Mouse (Mus musculus) CH12.LX (cell line): ENCODE results near the gene Ccdc58. TPM values are rescaled to one million over a fixed set of nuclear protein-coding genes. Genes with fewer than 3 reads are reported as not detected.

Experiments
- DNase-seq: peaks from one replicate; pipeline ENCODE4 v3.0.0-alpha.2; 2013; ENCODE audit errors: extremely low read depth
- H3K27ac ChIP-seq: 2 replicates; pipeline ENCODE4 v1.5.1; 2012; ENCODE audit warnings: low read depth, mild to moderate bottlenecking, control low read depth, moderate library complexity; ENCODE audit not compliant: insufficient read depth
- H3K27me3 ChIP-seq: replicated peaks from 2 replicates; pipeline ENCODE3; 2012; ENCODE audit warnings: inconsistent platforms
- H3K36me3 ChIP-seq, 2 experiments: replicated peaks in 1 of 2; 2 replicates each; pipeline versions ENCODE3 to v1.6.1; 2012; ENCODE audit warnings: inconsistent platforms in 1 of 2, low read length in 1 of 2, mild to moderate bottlenecking in 1 of 2, mixed read lengths in 1 of 2, moderate library complexity in 1 of 2; ENCODE audit not compliant: control insufficient read depth in 1 of 2, insufficient read depth in 1 of 2
- H3K4me1 ChIP-seq, 2 experiments: 2 replicates each; pipeline ENCODE4 v1.6.1; 2012; ENCODE audit warnings: inconsistent platforms in 1 of 2, moderate library complexity in 1 of 2; ENCODE audit not compliant: insufficient read depth in 2 of 2, control insufficient read depth in 1 of 2
- H3K4me2 ChIP-seq: 2 replicates; pipeline ENCODE4 v1.6.1; 2012; ENCODE audit warnings: low read depth, mild to moderate bottlenecking, control low read depth; ENCODE audit not compliant: poor library complexity, insufficient read depth, severe bottlenecking
- H3K4me3 ChIP-seq, 3 experiments: fragments of 150-350 bp in 1 of 3; sonication (generic) in 1 of 3; replicated peaks in 1 of 3; 2 replicates each; pipeline versions ENCODE3 to v1.5.1; 2011 to 2012; ENCODE audit warnings: low read depth in 2 of 3, low read length in 2 of 3, mild to moderate bottlenecking in 2 of 3, moderate library complexity in 2 of 3, control low read depth in 1 of 3, improper control_type of control experiment in 1 of 3, inconsistent platforms in 1 of 3, mixed read lengths in 1 of 3; ENCODE audit not compliant: poor library complexity in 1 of 3
- H3K79me2 ChIP-seq: replicated peaks from 2 replicates; pipeline ENCODE4 v1.6.1; 2012; ENCODE audit warnings: mild to moderate bottlenecking, moderate library complexity; ENCODE audit not compliant: control insufficient read depth, poor library complexity, insufficient read depth, severe bottlenecking; ENCODE audit errors: extremely low read depth
- H3K9ac ChIP-seq: 2 replicates; pipeline ENCODE4 v1.6.1; 2012; ENCODE audit warnings: low read depth, mild to moderate bottlenecking, control low read depth, moderate library complexity; ENCODE audit not compliant: insufficient read depth
- H3K9me3 ChIP-seq: replicated peaks from 2 replicates; pipeline ENCODE3; 2012; ENCODE audit warnings: low read length, inconsistent platforms, mixed read lengths
- CHD2 ChIP-seq: IDR thresholded peaks from 2 replicates; pipeline ENCODE4 v1.6.1; 2011; ENCODE audit warnings: low read length, improper control_type of control experiment
- CTCF ChIP-seq, 2 experiments: IDR thresholded peaks in 1 of 2; conservative IDR thresholded peaks in 1 of 2; 2 replicates each; pipeline ENCODE4 v1.5.1; 2011 to 2012; ENCODE audit warnings: low read depth in 2 of 2, low read length in 2 of 2, improper control_type of control experiment in 1 of 2, inconsistent platforms in 1 of 2, mild to moderate bottlenecking in 1 of 2, moderate library complexity in 1 of 2
- E2F4 ChIP-seq: IDR thresholded peaks from 2 replicates; pipeline ENCODE4 v1.6.1; 2011; ENCODE audit warnings: low read depth, low read length, improper control_type of control experiment; ENCODE audit not compliant: insufficient replicate concordance
- ELF1 ChIP-seq: IDR thresholded peaks from 2 replicates; pipeline ENCODE4 v1.6.1; 2014; ENCODE audit warnings: low read depth, mild to moderate bottlenecking, inconsistent platforms, low read length, improper control_type of control experiment
- EP300 ChIP-seq: IDR thresholded peaks from 2 replicates; pipeline ENCODE4 v1.6.1; 2011; ENCODE audit warnings: low read length, improper control_type of control experiment
- ETS1 ChIP-seq: conservative IDR thresholded peaks from 2 replicates; pipeline ENCODE4 v1.6.1; 2012; ENCODE audit warnings: low read depth, mild to moderate bottlenecking, inconsistent platforms, low read length, improper control_type of control experiment, moderate library complexity
- GABPA ChIP-seq: IDR thresholded peaks from 2 replicates; pipeline ENCODE4 v1.6.1; 2012; ENCODE audit warnings: low read depth, low read length, improper control_type of control experiment, inconsistent platforms; ENCODE audit not compliant: insufficient replicate concordance
- IRF4 ChIP-seq: IDR thresholded peaks from 2 replicates; pipeline ENCODE4 v1.6.1; 2014; ENCODE audit warnings: low read depth, mild to moderate bottlenecking, inconsistent platforms, low read length, improper control_type of control experiment
- JUN ChIP-seq: IDR thresholded peaks from 2 replicates; pipeline ENCODE4 v1.6.1; 2011; ENCODE audit warnings: low read depth, mild to moderate bottlenecking, low read length, improper control_type of control experiment, moderate library complexity; ENCODE audit not compliant: insufficient read depth
- JUND ChIP-seq: conservative IDR thresholded peaks from 2 replicates; pipeline ENCODE4 v1.6.1; 2011; ENCODE audit warnings: low read depth, low read length, improper control_type of control experiment
- MAFK ChIP-seq: IDR thresholded peaks from 2 replicates; pipeline ENCODE4 v1.6.1; 2011; ENCODE audit warnings: low read length, improper control_type of control experiment; ENCODE audit not compliant: insufficient replicate concordance
- MAZ ChIP-seq: IDR thresholded peaks from 2 replicates; pipeline ENCODE4 v1.6.1; 2012; ENCODE audit warnings: low read depth, mild to moderate bottlenecking, inconsistent platforms, low read length, improper control_type of control experiment, moderate library complexity
- MEF2A ChIP-seq: IDR thresholded peaks from 2 replicates; pipeline ENCODE4 v1.6.1; 2014; ENCODE audit warnings: low read depth, mild to moderate bottlenecking, inconsistent platforms, low read length, improper control_type of control experiment, borderline replicate concordance
- MXI1 ChIP-seq: IDR thresholded peaks from 2 replicates; pipeline ENCODE4 v1.6.1; 2011; ENCODE audit warnings: mild to moderate bottlenecking, low read depth, low read length, improper control_type of control experiment
- MYC ChIP-seq: IDR thresholded peaks from 2 replicates; pipeline ENCODE4 v1.6.1; 2011; ENCODE audit warnings: low read depth, mild to moderate bottlenecking, improper control_type of control experiment, low read length
- NELFE ChIP-seq: IDR thresholded peaks from 2 replicates; pipeline ENCODE4 v1.6.1; 2011; ENCODE audit warnings: low read depth, low read length, improper control_type of control experiment
- NRF1 ChIP-seq: IDR thresholded peaks from 2 replicates; pipeline ENCODE4 v1.6.1; 2014; ENCODE audit warnings: low read depth, mild to moderate bottlenecking, inconsistent platforms, low read length, improper control_type of control experiment, moderate library complexity
- PAX5 ChIP-seq: IDR thresholded peaks from 2 replicates; pipeline ENCODE4 v1.6.1; 2012; ENCODE audit warnings: low read length, inconsistent platforms, mixed read lengths
- POLR2A ChIP-seq: IDR thresholded peaks from 2 replicates; pipeline ENCODE4 v1.6.1; 2011; ENCODE audit warnings: low read depth, mild to moderate bottlenecking, improper control_type of control experiment, low read length
- POLR2AphosphoS2 ChIP-seq: IDR thresholded peaks from 2 replicates; pipeline ENCODE4 v1.6.1; 2011; ENCODE audit warnings: low read depth, low read length, improper control_type of control experiment
- RAD21 ChIP-seq: IDR thresholded peaks from 2 replicates; pipeline ENCODE4 v1.6.1; 2011; ENCODE audit warnings: low read depth, mild to moderate bottlenecking, low read length, improper control_type of control experiment, moderate library complexity
- RCOR1 ChIP-seq: conservative IDR thresholded peaks from 2 replicates; pipeline ENCODE4 v1.6.1; 2012; ENCODE audit warnings: low read depth, mild to moderate bottlenecking, inconsistent platforms, low read length, improper control_type of control experiment
- SIN3A ChIP-seq: IDR thresholded peaks from 2 replicates; pipeline ENCODE4 v1.6.1; 2012; ENCODE audit warnings: low read length, improper control_type of control experiment, inconsistent platforms
- TBP ChIP-seq: conservative IDR thresholded peaks from 2 replicates; pipeline ENCODE4 v1.6.1; 2011; ENCODE audit warnings: low read depth, low read length, improper control_type of control experiment
- UBTF ChIP-seq: IDR thresholded peaks from 2 replicates; pipeline ENCODE4 v1.6.1; 2012; ENCODE audit warnings: low read depth, mild to moderate bottlenecking, inconsistent platforms, low read length, improper control_type of control experiment, moderate library complexity
- USF1 ChIP-seq: IDR thresholded peaks from 2 replicates; pipeline ENCODE4 v1.6.1; 2014; ENCODE audit warnings: low read depth, mild to moderate bottlenecking, inconsistent platforms, low read length, improper control_type of control experiment
- USF2 ChIP-seq: conservative IDR thresholded peaks from 2 replicates; pipeline ENCODE4 v1.6.1; 2011; ENCODE audit warnings: low read depth, low read length, improper control_type of control experiment
- ZC3H11A ChIP-seq: IDR thresholded peaks from 2 replicates; pipeline ENCODE4 v1.6.1; 2012; ENCODE audit warnings: low read depth, mild to moderate bottlenecking, inconsistent platforms, low read length, improper control_type of control experiment
- ZKSCAN1 ChIP-seq: IDR thresholded peaks from 2 replicates; pipeline ENCODE4 v1.6.1; 2012; ENCODE audit warnings: low read depth, inconsistent platforms, low read length, improper control_type of control experiment, borderline replicate concordance
- ZMIZ1 ChIP-seq: IDR thresholded peaks from 2 replicates; pipeline ENCODE4 v1.6.1; 2012; ENCODE audit warnings: low read depth, mild to moderate bottlenecking, inconsistent platforms, low read length, improper control_type of control experiment
- dilution Hi-C: fragments of 300-500 bp; cut with MboI; formaldehyde crosslinking; loops from 2 replicates; pipeline ENCODE4 v1.14.3; 2020; ENCODE audit warnings: low sequenced_read_pairs; ENCODE audit not compliant: extremely low pct_unique_long_range_greater_than_20kb, extremely low pct_ligation_motif_present
- in situ Hi-C: fragments of 300-500 bp; cut with MboI; formaldehyde crosslinking; loops from 3 replicates; pipeline ENCODE4 v1.14.3; 2019; ENCODE audit warnings: low sequenced_read_pairs, low pct_ligation_motif_present, low pct_unique_long_range_greater_than_20kb, mixed read lengths
- polyA plus RNA-seq: library from polyadenylated mRNA; unstranded; fragments of >175 nt; gene quantifications from 2 replicates; pipeline ENCODE4 v1.2.1, GENCODE M21; 2012; ENCODE audit warnings: low read depth; ENCODE audit not compliant: insufficient read length
- total RNA-seq, 2 experiments: library from RNA; depleted of rRNA; stranded (reverse); fragments of 300-350 nt in 1 of 2; fragments of >200 nt in 1 of 2; gene quantifications; 2 replicates each; pipeline ENCODE4 v1.2.3; 2012 to 2014

The Ccdc58 gene
- total and polyA plus RNA-seq, 3 experiments: 188 to 545 (median 280) TPM

DNA sequence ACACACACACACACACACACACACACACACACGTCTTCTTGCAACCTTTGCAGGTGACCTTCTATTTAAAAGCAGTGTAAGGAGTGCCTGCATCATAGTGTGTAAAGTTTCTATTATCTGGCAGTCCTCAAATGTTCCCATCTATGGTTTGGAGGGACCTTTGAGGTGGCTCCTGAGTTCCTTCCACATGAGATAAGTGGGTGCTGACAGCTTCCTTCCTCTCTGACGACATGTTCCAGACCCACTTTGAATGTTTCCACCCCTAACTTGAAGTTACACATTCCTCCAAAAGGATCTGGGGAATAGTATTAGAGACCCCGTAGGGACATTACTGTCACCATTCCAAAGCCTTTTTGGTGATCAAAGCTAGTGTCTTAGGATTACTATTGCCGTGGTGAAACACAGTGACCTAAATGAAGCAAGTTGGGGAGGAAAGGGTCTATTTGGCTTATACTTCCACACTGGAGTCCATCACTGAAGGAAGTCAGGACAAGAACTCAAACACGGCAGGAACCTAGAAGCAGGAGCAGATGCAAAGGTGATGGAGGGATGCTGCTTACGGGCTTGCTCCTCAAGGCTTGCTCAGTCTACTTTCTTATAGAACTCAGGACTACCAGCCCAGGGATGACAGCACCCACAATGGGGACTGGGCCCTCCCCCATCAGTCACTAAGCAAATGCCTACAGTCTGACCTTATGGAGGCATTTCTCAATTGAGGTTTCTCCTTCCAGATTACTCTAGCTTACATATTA lies 17.8 kb upstream of the Ccdc58 start:
- no peak for DNase-seq
- Histone ChIP-seq H3K27ac (no peak overlapping the region), H3K4me3 (no peak overlapping the region), H3K79me2 (no peaks in the 10 kb centered on the region), H3K36me3 (peaks cover 29 to 80% of the 10 kb centered on the region in 2 experiments), H3K9ac (no peak overlapping the region), H3K4me1 (peaks cover 3 to 22% of the 10 kb centered on the region in 2 experiments; a peak in 2 of 4 replicates), H3K4me2 (no peak overlapping the region), H3K9me3 (no peaks in the 10 kb centered on the region), H3K27me3 (no peaks in the 10 kb centered on the region)
- dilution Hi-C loops (no loop called here), in situ Hi-C loops (no loop called here)
- TF ChIP-seq EP300: no peak
- no peak for TF ChIP-seq CTCF (conservative IDR thresholded peaks at IDR 0.05 in 1 of 2, IDR thresholded peaks at IDR 0.05 in 1 of 2; ENCODE audit: low read depth in 2 of 2, low read length in 2 of 2)
- TF ChIP-seq CHD2: no peak
- no peak for TF ChIP-seq GABPA
- TF ChIP-seq MYC: no peak
- TF ChIP-seq IRF4: no peak
- TF ChIP-seq JUND: no peak
- TF ChIP-seq PAX5: no peak
- TF ChIP-seq ZKSCAN1: no peak
- TF ChIP-seq TBP: no peak
- no peak for TF ChIP-seq MAFK
- TF ChIP-seq ELF1: no peak
- TF ChIP-seq RCOR1: no peak
- no peak for TF ChIP-seq MAZ

DNA sequence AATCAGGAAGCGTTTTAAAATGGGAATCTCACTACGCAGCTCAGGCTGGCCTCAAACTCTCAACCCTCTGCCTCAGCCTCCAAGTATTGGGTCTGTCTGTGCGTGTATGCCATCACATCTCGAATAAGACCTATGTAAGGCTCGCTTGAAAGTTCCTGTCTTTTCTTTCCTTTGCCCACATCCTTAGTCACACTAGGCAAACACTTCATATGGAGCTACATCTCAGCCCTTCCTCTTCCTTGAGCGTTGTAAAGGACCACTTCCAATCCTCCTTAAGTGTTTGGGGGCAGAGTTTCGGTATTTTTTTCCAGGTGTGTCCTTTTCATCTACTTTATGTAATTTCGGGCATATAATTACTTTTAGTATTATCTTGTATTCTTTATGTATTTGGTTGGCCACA lies 16.6 kb upstream of the Ccdc58 start:
- no peak for TF ChIP-seq JUN
- no peak for TF ChIP-seq ZC3H11A
- TF ChIP-seq USF1: no peak
- TF ChIP-seq POLR2AphosphoS2: no peak
- TF ChIP-seq ELF1: no peak
- TF ChIP-seq ZKSCAN1: no peak
- no peak for TF ChIP-seq POLR2A
- no peak for TF ChIP-seq ETS1
- no peak for TF ChIP-seq IRF4
- TF ChIP-seq MEF2A: no peak
- TF ChIP-seq E2F4: no peak
- no peak for TF ChIP-seq ZMIZ1
- no peak for TF ChIP-seq USF2
- no peak for TF ChIP-seq NRF1
- no peak for TF ChIP-seq SIN3A
- TF ChIP-seq CTCF (conservative IDR thresholded peaks at IDR 0.05 in 1 of 2, IDR thresholded peaks at IDR 0.05 in 1 of 2; ENCODE audit: low read depth in 2 of 2, low read length in 2 of 2): no peak
- TF ChIP-seq RAD21: no peak
- TF ChIP-seq MXI1: no peak
- TF ChIP-seq UBTF: no peak
- no peak for TF ChIP-seq NELFE
- Histone ChIP-seq H3K36me3 (peaks cover 18 to 73% of the 10 kb centered on the region in 2 experiments), H3K4me1 (peaks cover 3 to 22% of the 10 kb centered on the region in 2 experiments; a peak in 2 of 4 replicates), H3K4me3 (no peak overlapping the region), H3K27me3 (no peaks in the 10 kb centered on the region), H3K9ac (no peak overlapping the region), H3K79me2 (no peaks in the 10 kb centered on the region), H3K27ac (no peak overlapping the region), H3K9me3 (no peaks in the 10 kb centered on the region), H3K4me2 (no peak overlapping the region)
- in situ Hi-C loops (no loop called here), dilution Hi-C loops (no loop called here)
- no peak for DNase-seq
